Mouse (Mus musculus) testis, adult 2 months (tissue): ENCODE data around the gene Ak3. TPM values are rescaled to one million over a fixed set of nuclear protein-coding genes. Genes with fewer than 3 reads are reported as not detected.

ENCODE experiments used
- H3K27ac ChIP-seq: fragments of 200-500 bp; 2 replicates; pipeline ENCODE4 v1.5.1; 2012; ENCODE audit warnings: low read depth, low read length; ENCODE audit not compliant: control insufficient read depth, insufficient read depth
- H3K27me3 ChIP-seq: fragments of 200-500 bp; 2 replicates; pipeline ENCODE4 v1.6.1; 2012; ENCODE audit warnings: mild to moderate bottlenecking, low read length, moderate library complexity; ENCODE audit not compliant: control insufficient read depth, insufficient read depth
- H3K36me3 ChIP-seq: fragments of 200-500 bp; 2 replicates; pipeline ENCODE4 v1.6.1; 2012; ENCODE audit warnings: mild to moderate bottlenecking, low read length; ENCODE audit not compliant: control insufficient read depth, insufficient read depth
- H3K4me1 ChIP-seq: fragments of 200-500 bp; 2 replicates; pipeline ENCODE4 v1.6.1; 2012; ENCODE audit warnings: low read length; ENCODE audit not compliant: control insufficient read depth, insufficient read depth
- H3K4me3 ChIP-seq: fragments of 200-500 bp; 2 replicates; pipeline ENCODE4 v1.5.1; 2012; ENCODE audit warnings: low read depth, mild to moderate bottlenecking, low read length, moderate library complexity, mixed read lengths; ENCODE audit not compliant: control insufficient read depth
- CTCF ChIP-seq: fragments of 200-500 bp; IDR thresholded peaks from 2 replicates; pipeline ENCODE4 v1.5.1; 2012; ENCODE audit warnings: low read depth, mild to moderate bottlenecking, inconsistent platforms, low read length, moderate library complexity; ENCODE audit not compliant: control insufficient read depth, insufficient read depth, insufficient replicate concordance
- POLR2A ChIP-seq: fragments of 200-500 bp; IDR thresholded peaks from 2 replicates; pipeline ENCODE4 v1.6.1; 2012; ENCODE audit warnings: low read depth, mild to moderate bottlenecking, inconsistent platforms, low read length, moderate library complexity; ENCODE audit not compliant: control insufficient read depth
- polyA plus RNA-seq: library from polyadenylated mRNA; depleted of rRNA; stranded (reverse); fragments of >200 nt; gene quantifications from 2 replicates; pipeline ENCODE4 v1.2.3, GENCODE M21; 2012; rRNA removed

Ak3 gene
- polyA plus RNA-seq, 1 experiment: 13.2 TPM

DNA sequence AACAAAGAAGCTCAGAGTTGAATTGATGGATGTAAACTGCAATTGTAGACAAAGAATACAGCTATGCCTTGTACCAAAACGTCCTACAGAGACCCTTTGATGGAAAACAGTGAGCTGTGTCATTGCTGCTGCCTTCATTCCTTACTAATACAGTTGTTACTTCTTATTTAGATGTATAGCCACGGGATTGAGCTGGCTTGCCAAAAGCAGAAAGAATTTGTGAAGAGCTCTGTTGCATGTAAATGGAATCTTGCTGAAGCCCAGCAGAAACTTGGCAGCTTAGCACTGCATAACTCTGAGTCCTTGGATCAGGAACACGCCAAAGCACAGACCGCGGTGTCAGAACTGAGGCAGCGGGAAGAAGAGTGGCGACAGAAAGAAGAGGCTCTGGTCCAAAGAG, 52.9 kb downstream of the Ak3 start:
- TF ChIP-seq CTCF: no peak
- TF ChIP-seq POLR2A: no peak
- peaks cover 3% of the 10 kb centered on the region; the same call in 1 of the 2 replicates for H3K4me1 ChIP-seq
- peak overlapping the region; percentile 25 for H3K4me3 ChIP-seq
- no peak overlapping the region; the same call in 1 of the 2 replicates for H3K27ac ChIP-seq
- H3K27me3 ChIP-seq: no peaks in the 10 kb centered on the region
- H3K36me3 ChIP-seq: peaks cover 3% of the 10 kb centered on the region; the same call in 1 of the 2 replicates

DNA sequence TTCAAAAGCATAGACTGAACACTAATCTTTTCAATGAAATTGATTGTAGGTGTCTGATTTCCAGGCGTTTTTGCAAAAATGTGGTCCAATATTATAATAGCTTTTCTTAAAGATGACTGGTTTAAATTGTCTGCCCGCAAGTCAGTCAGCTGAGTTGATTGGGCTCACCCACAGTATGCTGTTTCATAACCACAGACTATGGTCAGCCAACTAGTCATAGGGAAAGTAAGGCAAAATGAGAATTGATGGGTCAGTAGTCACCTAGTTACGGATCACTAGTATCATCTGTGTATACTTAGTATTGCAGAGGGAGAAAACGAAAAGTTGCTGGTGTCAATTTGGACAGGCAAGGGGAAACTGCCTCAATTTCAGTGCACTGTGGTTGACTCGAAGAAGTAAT, 56.4 kb downstream of the Ak3 start:
- peak overlapping the region; percentile 95 for H3K27ac ChIP-seq
- TF ChIP-seq POLR2A: no peak
- no peak for TF ChIP-seq CTCF

DNA sequence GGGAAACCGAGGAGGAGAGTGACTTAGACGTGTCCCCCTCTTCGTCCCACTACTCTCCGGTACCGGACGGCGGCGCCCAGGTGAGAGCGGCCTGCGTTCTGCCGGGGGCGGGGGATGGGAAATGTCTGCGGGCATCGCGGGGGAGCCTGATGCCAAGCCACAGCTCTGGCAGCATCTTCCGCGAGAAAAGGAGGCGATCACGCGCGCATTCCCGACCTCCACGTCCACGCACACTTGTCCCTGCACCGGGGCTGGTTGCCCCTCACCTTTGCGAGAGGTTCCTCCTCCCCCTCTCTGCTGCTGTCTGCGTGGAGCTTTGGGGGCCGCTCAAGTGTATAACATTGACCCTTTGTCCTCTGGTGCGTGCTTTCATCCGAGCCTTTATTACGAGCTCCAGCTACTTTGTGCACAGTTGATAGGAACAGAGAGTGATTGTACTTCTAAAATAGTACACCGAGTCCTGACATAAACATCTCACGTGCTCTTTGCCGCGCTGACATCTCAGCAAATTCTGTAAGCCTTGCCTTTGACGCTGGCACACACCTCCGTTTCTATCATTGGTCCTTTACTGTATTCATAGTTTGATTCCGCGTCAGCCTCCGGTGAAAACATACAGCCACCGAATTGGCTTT, 57.1 kb downstream of the Ak3 start:
- Histone ChIP-seq H3K27me3 (no peaks in the 10 kb centered on the region), H3K4me1 (peaks cover 3% of the 10 kb centered on the region; the same call in 1 of the 2 replicates), H3K4me3 (peak overlapping the region; percentile 98), H3K27ac (peak overlapping the region; percentile 95), H3K36me3 (peaks cover 3% of the 10 kb centered on the region; the same call in 1 of the 2 replicates)
- no peak for TF ChIP-seq CTCF
- TF ChIP-seq POLR2A: no peak; the same call in 1 of the 2 replicates

More for the DNA sequence above, 56.4 kb downstream of the Ak3 start:
- Histone ChIP-seq H3K4me3 (peak overlapping the region; percentile 98; the same call in 1 of the 2 replicates), H3K36me3 (peaks cover 3% of the 10 kb centered on the region; the same call in 1 of the 2 replicates), H3K27me3 (no peaks in the 10 kb centered on the region), H3K4me1 (peaks cover 3% of the 10 kb centered on the region; the same call in 1 of the 2 replicates)

DNA sequence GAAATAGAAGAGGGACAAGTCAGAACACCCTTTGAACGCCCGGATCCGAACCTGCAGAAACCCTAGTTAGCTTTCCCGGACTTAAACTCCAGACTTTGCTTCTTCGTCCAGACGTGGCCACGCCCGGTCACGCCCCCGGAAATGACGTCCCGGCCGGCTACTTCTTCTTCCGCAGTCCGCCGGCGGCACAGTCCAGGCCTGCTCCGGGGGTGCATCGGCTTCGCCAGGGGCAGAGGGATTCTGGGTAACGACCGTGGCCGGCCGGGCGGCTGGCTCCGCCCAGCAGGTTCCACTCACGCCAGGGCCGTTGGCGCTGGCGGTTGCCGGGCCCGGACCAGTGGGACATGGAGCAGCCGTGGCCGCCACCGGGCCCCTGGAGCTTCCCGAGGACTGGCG, 57.6 kb downstream of the Ak3 start, which contains the start of gene Cdc37l1:
TSS of gene Cdc37l1 (plus strand) at position 159 of the 396 bp plus-strand sequence.
- TF ChIP-seq CTCF (no peak), POLR2A (peak; percentile 86)

DNA sequence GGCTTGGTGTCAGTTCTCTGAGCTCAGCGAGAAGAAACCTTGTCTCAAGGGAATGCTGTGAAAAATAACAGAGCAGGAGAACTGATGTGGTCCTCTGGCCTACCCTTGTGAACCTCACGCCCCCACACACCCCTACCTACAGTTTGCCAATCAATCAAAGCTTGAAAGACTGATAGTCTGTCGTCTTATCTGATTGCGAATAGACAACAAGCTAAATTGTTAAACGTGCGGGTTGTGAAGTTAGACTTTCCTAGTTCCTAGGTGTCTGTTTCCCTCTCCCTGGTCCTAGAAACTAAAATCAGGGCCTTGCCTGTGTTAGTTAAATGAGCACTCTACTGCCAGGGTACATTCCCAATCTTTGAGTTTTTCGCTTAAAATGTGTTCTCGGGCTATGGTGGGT, 58.2 kb downstream of the Ak3 start:
- TF ChIP-seq CTCF (no peak), POLR2A (no peak)
- no peaks in the 10 kb centered on the region for H3K27me3 ChIP-seq
- H3K4me3 ChIP-seq: peak overlapping the region; percentile 98
- H3K4me1 ChIP-seq: peaks cover 3% of the 10 kb centered on the region; the same call in 1 of the 2 replicates
- peaks cover 1% of the 10 kb centered on the region; the same call in 1 of the 2 replicates for H3K36me3 ChIP-seq
- peak overlapping the region; percentile 95 for H3K27ac ChIP-seq

More for the DNA sequence above, 57.6 kb downstream of the Ak3 start, which contains the start of gene Cdc37l1:
- Histone ChIP-seq H3K27me3 (no peaks in the 10 kb centered on the region), H3K27ac (peak within 1 kb of the TSS; percentile 95), H3K4me3 (peak within 1 kb of the TSS; percentile 98), H3K36me3 (peaks cover 3% of the 10 kb centered on the region; the same call in 1 of the 2 replicates), H3K4me1 (peaks cover 3% of the 10 kb centered on the region; the same call in 1 of the 2 replicates)

DNA sequence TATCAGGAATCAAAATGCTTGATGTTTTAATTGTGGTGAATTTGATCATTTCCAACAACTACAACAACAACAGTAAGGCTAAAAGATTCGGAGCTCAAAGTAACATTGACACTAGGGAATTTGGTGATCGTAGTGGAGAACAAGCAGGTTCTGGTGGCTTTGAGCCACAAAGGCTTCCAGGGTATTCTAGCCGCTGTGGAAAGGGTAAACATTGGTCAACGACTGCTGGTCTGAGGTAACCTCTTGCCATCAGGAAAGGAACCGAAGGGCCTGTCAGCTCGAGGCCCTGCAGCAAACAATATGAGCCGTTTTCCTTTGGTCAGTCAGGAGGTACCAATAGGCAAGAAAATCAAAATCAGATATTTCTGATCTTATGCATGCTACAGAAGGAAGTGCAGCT, 65.1 kb downstream of the Ak3 start:
- Histone ChIP-seq H3K27me3 (no peaks in the 10 kb centered on the region), H3K27ac (no peak overlapping the region), H3K4me3 (no peak overlapping the region), H3K4me1 (no peaks in the 10 kb centered on the region), H3K36me3 (no peaks in the 10 kb centered on the region)
- TF ChIP-seq CTCF: no peak
- no peak for TF ChIP-seq POLR2A

DNA sequence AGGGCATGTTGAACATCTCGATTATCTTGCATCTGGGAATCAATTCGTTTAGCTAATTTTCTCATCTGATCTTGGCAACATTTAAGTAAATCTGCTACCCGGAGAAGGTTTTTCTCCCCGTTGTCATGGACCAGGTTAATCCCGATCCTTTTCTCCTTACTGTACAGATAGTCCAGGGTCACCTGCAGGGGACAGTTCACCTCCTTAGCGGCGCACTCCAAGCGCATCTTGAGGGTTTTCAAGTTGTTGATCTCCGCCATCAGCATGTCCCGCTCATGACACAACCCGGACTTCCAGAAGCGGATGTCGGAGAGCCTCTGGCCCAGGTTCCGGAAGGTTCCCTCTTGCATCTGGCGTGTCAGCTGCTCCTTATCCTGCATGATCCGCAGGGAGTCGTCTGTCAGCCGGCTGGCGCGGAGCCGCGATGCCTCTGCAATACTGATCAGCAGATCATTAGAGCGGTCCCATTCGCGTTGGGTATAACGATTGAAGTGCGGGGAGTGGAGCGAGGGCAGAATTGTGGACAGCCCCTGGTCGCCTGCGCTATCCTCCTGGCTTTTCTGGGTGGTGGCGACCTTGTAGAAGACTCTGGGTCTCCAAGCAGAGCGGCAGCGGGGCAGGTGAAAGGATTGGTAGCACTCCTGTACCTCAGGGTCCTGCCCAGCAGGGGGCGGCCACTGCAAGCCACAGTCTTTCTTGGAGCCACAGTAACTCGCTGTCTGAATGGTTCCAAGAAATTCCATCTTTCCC, 72.7 kb downstream of the Ak3 start:
- Histone ChIP-seq H3K27me3 (peaks cover 10% of the 10 kb centered on the region), H3K4me3 (peak overlapping the region; percentile 94), H3K4me1 (peaks cover 9% of the 10 kb centered on the region), H3K36me3 (no peaks in the 10 kb centered on the region), H3K27ac (peak overlapping the region; percentile 17; the same call in 1 of the 2 replicates)
- TF ChIP-seq CTCF: peak; percentile 77
- no peak for TF ChIP-seq POLR2A

Other genes starting within 250 kb of the Ak3 start
- gene Slc1a1, start 212.9 kb downstream of the Ak3 start, polyA plus RNA-seq: 0.19 and 2.3 TPM in 2 replicates
- 29.3 and 30.2 TPM in 2 replicates for gene Plpp6, start 84.0 kb downstream of the Ak3 start, polyA plus RNA-seq
- 190 and 233 TPM in 2 replicates for gene 4430402I18Rik, start 80.2 kb downstream of the Ak3 start, polyA plus RNA-seq
- gene Cdc37l1, start 57.6 kb downstream of the Ak3 start, polyA plus RNA-seq: 19.9 and 26.8 TPM in 2 replicates
- gene Rcl1, start 53.4 kb upstream of the Ak3 start, polyA plus RNA-seq: 4.7 and 5.8 TPM in 2 replicates
- 1.7 TPM in 2 replicates for gene Jak2, start 203.9 kb upstream of the Ak3 start, polyA plus RNA-seq